Comparison of ENCODE assay signal across 13 mouse cellular contexts in genomic region chr17:28031281-28031941, GRCm38 (mm10). TPM values are rescaled to one million over a fixed set of nuclear protein-coding genes. Genes with fewer than 3 reads are reported as not detected.
DNase-seq lines count a peak whose midpoint lies in the region; ATAC-seq and TF ChIP-seq lines count a peak whose summit lies in the region.
"Had no signal": no experiment of that assay in that cellular context is flagged by ENCODE, and none has a peak within 500 bp of the region (broad histone marks: within the 10 kb centered on the region; RNA-seq: fewer than 3 reads in every experiment).

No protein-coding gene starts in this region.

- 0 out of 2 replicates have a peak overlapping the region, but pooled peaks have one; percentile 1 for H3K9ac ChIP-seq in embryonic facial prominence, embryonic 11.5 days (replicated peaks; ENCODE audit: low read length)
- H3K9ac ChIP-seq in stomach, embryonic 15.5 days = no peak overlapping the region
- H3K9ac ChIP-seq in stomach, postnatal 0 days (ENCODE audit: low read length) = no peak overlapping the region

- H3K9me3 ChIP-seq in embryonic facial prominence, embryonic 11.5 days (replicated peaks; ENCODE audit: control insufficient read depth, low read length) = no peaks in the 10 kb centered on the region
- H3K9me3 ChIP-seq in embryonic facial prominence, embryonic 10.5 days = no peaks in the 10 kb centered on the region
- H3K9me3 ChIP-seq in stomach, embryonic 15.5 days = no peaks in the 10 kb centered on the region
- no peaks in the 10 kb centered on the region for H3K9me3 ChIP-seq in stomach, postnatal 0 days (ENCODE audit: control insufficient read depth, low read length)
- H3K9me3 ChIP-seq: G1E had no signal

- H3K4me3 ChIP-seq in embryonic facial prominence, embryonic 11.5 days (ENCODE audit: low read depth, low read length) = no peak overlapping the region
- no peak overlapping the region for H3K4me3 ChIP-seq in embryonic facial prominence, embryonic 10.5 days
- no peak overlapping the region for H3K4me3 ChIP-seq in layer of hippocampus, adult 2 months
- no peak overlapping the region for H3K4me3 ChIP-seq in stomach, embryonic 15.5 days (replicated peaks)
- no peak overlapping the region for H3K4me3 ChIP-seq in stomach, postnatal 0 days (ENCODE audit: low read depth, low read length)

- H3K27ac ChIP-seq in embryonic facial prominence, embryonic 11.5 days (replicated peaks; ENCODE audit: low read depth, low read length) = no peak overlapping the region
- no peak overlapping the region for H3K27ac ChIP-seq in embryonic facial prominence, embryonic 10.5 days (replicated peaks)
- peak overlapping the region; percentile 84 for H3K27ac ChIP-seq in layer of hippocampus, adult 2 months
- peak overlapping the region; percentile 51; the same call in 1 of the 2 replicates for H3K27ac ChIP-seq in stomach, embryonic 15.5 days
- no peak overlapping the region for H3K27ac ChIP-seq in stomach, postnatal 0 days (replicated peaks)

- TF ChIP-seq EP300 in stomach, postnatal 0 days (optimal IDR thresholded peaks at IDR 0.05) = no peak

- no peak overlapping the region for H3K4me2 ChIP-seq in embryonic facial prominence, embryonic 11.5 days (ENCODE audit: low read depth, low read length)
- H3K4me2 ChIP-seq in stomach, embryonic 15.5 days = no peak overlapping the region
- H3K4me2 ChIP-seq in stomach, postnatal 0 days (replicated peaks; ENCODE audit: low read depth) = no peak overlapping the region

- peaks cover 2% of the 10 kb centered on the region; the same call in 1 of the 2 replicates for H3K4me1 ChIP-seq in embryonic facial prominence, embryonic 11.5 days (ENCODE audit: control insufficient read depth, insufficient read depth, low read length)
- H3K4me1 ChIP-seq in embryonic facial prominence, embryonic 10.5 days = peaks cover 54% of the 10 kb centered on the region
- H3K4me1 ChIP-seq in stomach, embryonic 15.5 days = peaks cover 15% of the 10 kb centered on the region
- H3K4me1 ChIP-seq in stomach, postnatal 0 days (replicated peaks; ENCODE audit: control insufficient read depth, insufficient read depth) = peaks cover 6% of the 10 kb centered on the region

- no peaks in the 10 kb centered on the region for H3K27me3 ChIP-seq in embryonic facial prominence, embryonic 11.5 days (ENCODE audit: control insufficient read depth, insufficient read depth, low read length)
- no peaks in the 10 kb centered on the region for H3K27me3 ChIP-seq in embryonic facial prominence, embryonic 10.5 days (replicated peaks; ENCODE audit: low read depth, poor library complexity, severe bottlenecking)
- H3K27me3 ChIP-seq in stomach, embryonic 15.5 days (replicated peaks) = no peaks in the 10 kb centered on the region
- H3K27me3 ChIP-seq in stomach, postnatal 0 days (ENCODE audit: control insufficient read depth, insufficient read depth, low read length) = no peaks in the 10 kb centered on the region

- 86% methylated on average over 9 of the region's 9 CpGs for WGBS in embryonic facial prominence, embryonic 11.5 days
- WGBS in embryonic facial prominence, embryonic 10.5 days = 83% methylated on average over 9 of the region's 9 CpGs
- 59% methylated on average over 9 of the region's 9 CpGs for WGBS in stomach, embryonic 15.5 days
- 55% methylated on average over 9 of the region's 9 CpGs for WGBS in stomach, postnatal 0 days

- no peaks in the 10 kb centered on the region for H3K36me3 ChIP-seq in embryonic facial prominence, embryonic 11.5 days (replicated peaks; ENCODE audit: control insufficient read depth, insufficient read depth, low read depth, low read length)
- H3K36me3 ChIP-seq in embryonic facial prominence, embryonic 10.5 days (replicated peaks) = peaks cover 13% of the 10 kb centered on the region
- H3K36me3 ChIP-seq in stomach, embryonic 15.5 days = no peaks in the 10 kb centered on the region
- no peaks in the 10 kb centered on the region for H3K36me3 ChIP-seq in stomach, postnatal 0 days (ENCODE audit: control insufficient read depth, insufficient read depth, low read length)

- DNase-seq in embryonic facial prominence, embryonic 11.5 days (ENCODE audit: low spot score) = no peak
- no peak for DNase-seq in embryonic facial prominence, embryonic 10.5 days (ENCODE audit: low spot score)
- DNase-seq in layer of hippocampus, adult 2 months (ENCODE audit: low spot score in 2 of 2) = no peak
- no peak for DNase-seq in layer of hippocampus, postnatal 14 days (ENCODE audit: low spot score in 2 of 2)
- DNase-seq in stomach, postnatal 0 days (ENCODE audit: low spot score) = no peak
- DNase-seq in embryo, embryonic 10.5 days (ENCODE audit: low spot score) = no peak
- DNase-seq in retina, postnatal 1 day = no peak
- DNase-seq: adrenal gland, adult 8-10 months; cerebellum, adult 11-12 months; gastrocnemius, postnatal 36 days; kidney, adult 11 months had no signal

- no peak for ATAC-seq in embryonic facial prominence, embryonic 11.5 days (replicated peaks; ENCODE audit: insufficient number of reproducible peaks, low FRiP score, low TSS enrichment, low read depth)
- no peak for ATAC-seq in stomach, embryonic 15.5 days (ENCODE audit: insufficient read depth, low FRiP score, low read depth)
- ATAC-seq in stomach, postnatal 0 days (ENCODE audit: low FRiP score, low TSS enrichment) = no peak

- no peak for TF ChIP-seq CTCF in layer of hippocampus, adult 2 months (conservative IDR thresholded peaks at IDR 0.05)
- no peak for TF ChIP-seq CTCF in stomach, postnatal 0 days (IDR thresholded peaks at IDR 0.05; ENCODE audit: low read depth)

RNA-seq across cellular contexts. Expression of gene Tcp11, which starts 49.0 kb away (rescaled TPM):
- 1.1 and 1.3 TPM in 2 replicates for polyA plus RNA-seq in embryonic facial prominence, embryonic 11.5 days (2014; fragmentation: Nextera tagmentation; extraction: Ambion mirVana)
- polyA plus RNA-seq in embryonic facial prominence, embryonic 10.5 days (2016; fragmentation: Nextera tagmentation; extraction: Ambion mirVana) = 0.54 and 0.83 TPM in 2 replicates
- total RNA-seq in layer of hippocampus, adult 2 months (2021) = under 1 TPM; 0.74 to 0.84 TPM
- total RNA-seq in layer of hippocampus, postnatal 14 days (2021) = 1 to 10 TPM in 1 of 2 experiments, under 1 TPM in 1; 0.86 to 1.3 TPM
- 2.2 and 2.8 TPM in 2 replicates for polyA plus RNA-seq in stomach, embryonic 15.5 days (2015; fragmentation: Nextera tagmentation; extraction: Ambion mirVana)
- 1.1 and 1.7 TPM in 2 replicates for polyA plus RNA-seq in stomach, postnatal 0 days (2015; fragmentation: Nextera tagmentation; extraction: Ambion mirVana)
- total RNA-seq: G1E; gastrocnemius, postnatal 36 days had no signal
- polyA plus RNA-seq: G1E had no signal

Comparison
In these comparisons a context has a peak if more than half of its experiments do, and no peak if none do; other contexts are left out.
1. H3K27ac ChIP-seq: peak in layer of hippocampus, adult 2 months (single experiment) and stomach, embryonic 15.5 days (single experiment); none in embryonic facial prominence, embryonic 11.5 days (single experiment), embryonic facial prominence, embryonic 10.5 days (single experiment) and stomach, postnatal 0 days (single experiment).